Mouse (Mus musculus) liver, embryonic 15.5 days (tissue): ENCODE measurements around the gene Defb23. TPM values are rescaled to one million over a fixed set of nuclear protein-coding genes. Genes with fewer than 3 reads are reported as not detected.

Experiments used
- ATAC-seq: fragments of 200-750 bp; cut with Nextera tagmentation; 2 replicates; pipeline ENCODE4 v1.8.0; 2017; ENCODE audit warnings: moderate number of reproducible peaks, mild to moderate bottlenecking, moderate library complexity; ENCODE audit not compliant: insufficient read depth
- H3K27ac ChIP-seq: fragments of 300-500 bp; sonication (generic); replicated peaks from 2 replicates; pipeline ENCODE4 v1.5.1; 2015; ENCODE audit warnings: mild to moderate bottlenecking, inconsistent platforms
- H3K27me3 ChIP-seq: fragments of 300-500 bp; sonication (generic); 2 replicates; pipeline ENCODE4 v1.6.1; 2015; ENCODE audit warnings: mild to moderate bottlenecking, inconsistent platforms
- H3K36me3 ChIP-seq: fragments of 300-500 bp; sonication (generic); replicated peaks from 2 replicates; pipeline ENCODE4 v1.6.1; 2015; ENCODE audit warnings: moderate library complexity, mild to moderate bottlenecking, inconsistent platforms
- H3K4me1 ChIP-seq: fragments of 300-500 bp; sonication (generic); replicated peaks from 2 replicates; pipeline ENCODE4 v1.6.1; 2015; ENCODE audit warnings: inconsistent platforms
- H3K4me2 ChIP-seq: fragments of 300-500 bp; sonication (generic); 2 replicates; pipeline ENCODE4 v1.6.1; 2015; ENCODE audit warnings: moderate library complexity, mild to moderate bottlenecking, inconsistent platforms
- H3K4me3 ChIP-seq: fragments of 300-500 bp; sonication (generic); replicated peaks from 2 replicates; pipeline ENCODE4 v1.5.1; 2015; ENCODE audit warnings: mild to moderate bottlenecking, inconsistent platforms
- H3K9ac ChIP-seq: fragments of 300-500 bp; sonication (generic); 2 replicates; pipeline ENCODE4 v1.6.1; 2015; ENCODE audit warnings: moderate library complexity, mild to moderate bottlenecking, inconsistent platforms
- H3K9me3 ChIP-seq: fragments of 300-500 bp; sonication (generic); replicated peaks from 2 replicates; pipeline ENCODE4 v1.6.1; 2016; ENCODE audit warnings: inconsistent platforms
- WGBS: fragments of 180-500 bp; shearing (Covaris S2); methylation state at CpG from one replicate; pipeline ENCODE4 v1.1.7; 2015; ENCODE audit warnings: mixed read lengths; ENCODE audit not compliant: insufficient replicate concordance; 5-methylcytosine and 5-hydroxymethylcytosine counted together
- polyA plus RNA-seq: library from polyadenylated mRNA; unstranded; fragments of >200 nt; fragmentation: Nextera tagmentation; extraction: Ambion mirVana; gene quantifications from 2 replicates; pipeline ENCODE4 v1.2.1, GENCODE M21; 2015

Gene Defb23
- polyA plus RNA-seq, 1 experiment from 2014 or later: not detected

GRCm38 (mm10) chr2:152472434-152472833 lies 8.0 kb upstream of the Defb23 start:
- H3K4me2 ChIP-seq: no peak overlapping the region
- no peak overlapping the region for H3K4me3 ChIP-seq
- H3K27me3 ChIP-seq: peaks cover 3% of the 10 kb centered on the region
- H3K4me1 ChIP-seq: no peaks in the 10 kb centered on the region
- no peak overlapping the region for H3K9ac ChIP-seq
- 15% methylated on average over 3 of the region's 3 CpGs for WGBS
- ATAC-seq: no peak
- H3K36me3 ChIP-seq: no peaks in the 10 kb centered on the region
- no peak overlapping the region for H3K27ac ChIP-seq
- H3K9me3 ChIP-seq: no peaks in the 10 kb centered on the region

- H3K9ac ChIP-seq: no peak overlapping the region
- H3K4me3 ChIP-seq: no peak overlapping the region
- no peak for ATAC-seq
- no peak overlapping the region for H3K27ac ChIP-seq
- H3K36me3 ChIP-seq: no peaks in the 10 kb centered on the region
- WGBS: 24% methylated on average over 7 of the region's 7 CpGs
- no peak overlapping the region for H3K4me2 ChIP-seq
- H3K4me1 ChIP-seq: no peaks in the 10 kb centered on the region
- H3K9me3 ChIP-seq: no peaks in the 10 kb centered on the region
- peaks cover 3% of the 10 kb centered on the region for H3K27me3 ChIP-seq
These were observed 6.6 kb upstream of the Defb23 start for GRCm38 (mm10) chr2:152470973-152471372.

- Histone ChIP-seq H3K4me2 (no peak overlapping the region), H3K27ac (no peak overlapping the region), H3K4me1 (no peaks in the 10 kb centered on the region), H3K9me3 (no peaks in the 10 kb centered on the region), H3K27me3 (0 out of 2 replicates have a peak, but pooled peaks cover 3% of the 10 kb centered on the region), H3K4me3 (no peak overlapping the region), H3K9ac (no peak overlapping the region), H3K36me3 (no peaks in the 10 kb centered on the region)
- WGBS: 61% methylated on average over 13 of the region's 13 CpGs
- ATAC-seq: no peak
These were observed 5.2 kb downstream of the Defb23 start for GRCm38 (mm10) chr2:152459241-152459640.

- Histone ChIP-seq H3K9ac (no peak overlapping the region), H3K9me3 (no peaks in the 10 kb centered on the region), H3K27ac (no peak overlapping the region), H3K36me3 (no peaks in the 10 kb centered on the region), H3K4me1 (no peaks in the 10 kb centered on the region), H3K4me2 (no peak overlapping the region), H3K4me3 (no peak overlapping the region), H3K27me3 (0 out of 2 replicates have a peak, but pooled peaks cover 3% of the 10 kb centered on the region)
- 66% methylated on average over 4 of the region's 4 CpGs for WGBS
- no peak for ATAC-seq
These were observed 12.2 kb downstream of the Defb23 start for GRCm38 (mm10) chr2:152452101-152452781.

GRCm38 (mm10) chr2:152450241-152450640 lies 14.2 kb downstream of the Defb23 start:
- Histone ChIP-seq H3K9ac (no peak overlapping the region), H3K4me1 (0 out of 2 replicates have a peak, but pooled peaks cover 2% of the 10 kb centered on the region), H3K27me3 (0 out of 2 replicates have a peak, but pooled peaks cover 3% of the 10 kb centered on the region), H3K4me3 (no peak overlapping the region), H3K4me2 (no peak overlapping the region), H3K9me3 (no peaks in the 10 kb centered on the region), H3K27ac (no peak overlapping the region), H3K36me3 (no peaks in the 10 kb centered on the region)
- no peak for ATAC-seq
- 4% methylated on average over 5 of the region's 5 CpGs for WGBS

- no peak overlapping the region for H3K4me2 ChIP-seq
- WGBS: 56% methylated on average over 5 of the region's 5 CpGs
- no peaks in the 10 kb centered on the region for H3K36me3 ChIP-seq
- ATAC-seq: no peak
- 0 out of 2 replicates have a peak, but pooled peaks cover 2% of the 10 kb centered on the region for H3K4me1 ChIP-seq
- H3K27ac ChIP-seq: no peak overlapping the region
- H3K9me3 ChIP-seq: no peaks in the 10 kb centered on the region
- 0 out of 2 replicates have a peak, but pooled peaks cover 3% of the 10 kb centered on the region for H3K27me3 ChIP-seq
- no peak overlapping the region for H3K9ac ChIP-seq
- no peak overlapping the region for H3K4me3 ChIP-seq
These were observed 17.0 kb downstream of the Defb23 start for GRCm38 (mm10) chr2:152447461-152447860.

GRCm38 (mm10) chr2:152446642-152447041 lies 17.8 kb downstream of the Defb23 start:
- no peak overlapping the region for H3K4me2 ChIP-seq
- 0 out of 2 replicates have a peak, but pooled peaks cover 2% of the 10 kb centered on the region for H3K4me1 ChIP-seq
- 9% methylated on average over 2 of the region's 2 CpGs for WGBS
- no peaks in the 10 kb centered on the region for H3K27me3 ChIP-seq
- ATAC-seq: no peak; the same call in 1 of the 2 replicates
- H3K36me3 ChIP-seq: no peaks in the 10 kb centered on the region
- H3K4me3 ChIP-seq: no peak overlapping the region
- H3K27ac ChIP-seq: no peak overlapping the region
- H3K9me3 ChIP-seq: no peaks in the 10 kb centered on the region
- H3K9ac ChIP-seq: no peak overlapping the region

GRCm38 (mm10) chr2:152443281-152443680 lies 21.1 kb downstream of the Defb23 start:
- Histone ChIP-seq H3K9ac (no peak overlapping the region), H3K27ac (no peak overlapping the region), H3K4me3 (no peak overlapping the region), H3K9me3 (no peaks in the 10 kb centered on the region), H3K36me3 (no peaks in the 10 kb centered on the region), H3K27me3 (no peaks in the 10 kb centered on the region), H3K4me2 (no peak overlapping the region), H3K4me1 (0 out of 2 replicates have a peak, but pooled peaks cover 2% of the 10 kb centered on the region)
- WGBS: 76% methylated on average over 8 of the region's 8 CpGs
- no peak for ATAC-seq

GRCm38 (mm10) chr2:152442322-152442721 lies 22.1 kb downstream of the Defb23 start:
- no peak for ATAC-seq
- Histone ChIP-seq H3K4me2 (no peak overlapping the region), H3K4me1 (peaks cover 6% of the 10 kb centered on the region), H3K27ac (no peak overlapping the region), H3K9me3 (no peaks in the 10 kb centered on the region), H3K36me3 (no peaks in the 10 kb centered on the region), H3K27me3 (no peaks in the 10 kb centered on the region), H3K4me3 (no peak overlapping the region), H3K9ac (no peak overlapping the region)
- WGBS: 68% methylated on average over 4 of the region's 4 CpGs

GRCm38 (mm10) chr2:152439833-152440232 lies 24.6 kb downstream of the Defb23 start:
- Histone ChIP-seq H3K27me3 (no peaks in the 10 kb centered on the region), H3K9ac (no peak overlapping the region), H3K36me3 (no peaks in the 10 kb centered on the region), H3K9me3 (no peaks in the 10 kb centered on the region), H3K4me3 (no peak overlapping the region), H3K27ac (no peak overlapping the region), H3K4me2 (no peak overlapping the region), H3K4me1 (peaks cover 9% of the 10 kb centered on the region)
- no peak for ATAC-seq
- WGBS: 66% methylated on average over 2 of the region's 2 CpGs

GRCm38 (mm10) chr2:152438963-152439362 lies 25.5 kb downstream of the Defb23 start:
- H3K4me3 ChIP-seq: no peak overlapping the region
- no peaks in the 10 kb centered on the region for H3K9me3 ChIP-seq
- peaks cover 9% of the 10 kb centered on the region for H3K4me1 ChIP-seq
- no peaks in the 10 kb centered on the region for H3K36me3 ChIP-seq
- no peak overlapping the region for H3K27ac ChIP-seq
- H3K27me3 ChIP-seq: no peaks in the 10 kb centered on the region
- ATAC-seq: no peak
- no peak overlapping the region for H3K9ac ChIP-seq
- no peak overlapping the region for H3K4me2 ChIP-seq
- 59% methylated on average over 1 of the region's 1 CpGs for WGBS
